Mouse (Mus musculus) cerebellum, postnatal 25 days (tissue): ENCODE results near the gene Frmd4b.

Source experiments
- DNase-seq, 2 experiments: peaks; one replicate each; pipeline ENCODE4 v3.0.0; 2021; ENCODE audit warnings: mixed read lengths in 2 of 2

The Frmd4b gene

DNA sequence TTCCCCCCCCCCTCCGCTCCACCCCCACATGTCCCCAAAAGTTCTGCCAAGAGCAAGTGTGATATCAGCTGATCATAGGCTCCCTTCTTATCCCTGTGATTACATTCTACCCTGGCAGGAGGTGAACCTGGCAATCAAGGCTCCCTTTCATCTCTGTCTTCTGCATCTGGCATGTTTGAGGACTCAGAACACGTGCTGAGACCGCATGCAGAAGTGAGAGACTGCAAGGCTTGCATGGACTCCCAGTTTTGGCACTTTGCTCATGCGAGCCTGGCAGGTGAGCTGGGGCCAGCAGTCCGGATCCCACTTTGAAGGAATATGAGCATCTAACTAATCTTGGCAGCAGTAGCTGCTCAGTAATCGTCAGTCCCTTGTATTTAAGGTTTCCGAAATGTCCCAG lies 39.1 kb downstream of the Frmd4b start:
- DNase-seq = peak; percentile 19 to 25

DNA sequence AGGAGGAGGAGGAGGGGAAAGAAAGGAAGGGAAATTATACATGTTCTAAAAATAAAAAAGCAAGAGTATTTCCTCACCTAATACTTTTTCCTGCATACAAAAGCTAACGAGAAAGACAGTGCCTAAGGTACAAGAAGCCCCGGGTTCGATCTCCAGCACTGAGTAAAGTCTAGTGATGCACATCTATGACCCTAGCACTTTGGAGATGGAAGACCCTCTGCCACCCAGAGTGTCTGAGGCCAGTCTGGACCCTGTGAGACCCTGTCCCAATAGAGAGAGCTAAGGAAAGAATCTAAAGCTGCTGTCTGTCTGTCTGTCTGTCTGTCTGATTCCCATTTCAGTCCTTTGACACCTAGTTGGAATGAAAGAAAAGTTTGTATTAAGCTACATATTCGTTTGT lies 40.0 kb downstream of the Frmd4b start:
- no peak for DNase-seq

DNA sequence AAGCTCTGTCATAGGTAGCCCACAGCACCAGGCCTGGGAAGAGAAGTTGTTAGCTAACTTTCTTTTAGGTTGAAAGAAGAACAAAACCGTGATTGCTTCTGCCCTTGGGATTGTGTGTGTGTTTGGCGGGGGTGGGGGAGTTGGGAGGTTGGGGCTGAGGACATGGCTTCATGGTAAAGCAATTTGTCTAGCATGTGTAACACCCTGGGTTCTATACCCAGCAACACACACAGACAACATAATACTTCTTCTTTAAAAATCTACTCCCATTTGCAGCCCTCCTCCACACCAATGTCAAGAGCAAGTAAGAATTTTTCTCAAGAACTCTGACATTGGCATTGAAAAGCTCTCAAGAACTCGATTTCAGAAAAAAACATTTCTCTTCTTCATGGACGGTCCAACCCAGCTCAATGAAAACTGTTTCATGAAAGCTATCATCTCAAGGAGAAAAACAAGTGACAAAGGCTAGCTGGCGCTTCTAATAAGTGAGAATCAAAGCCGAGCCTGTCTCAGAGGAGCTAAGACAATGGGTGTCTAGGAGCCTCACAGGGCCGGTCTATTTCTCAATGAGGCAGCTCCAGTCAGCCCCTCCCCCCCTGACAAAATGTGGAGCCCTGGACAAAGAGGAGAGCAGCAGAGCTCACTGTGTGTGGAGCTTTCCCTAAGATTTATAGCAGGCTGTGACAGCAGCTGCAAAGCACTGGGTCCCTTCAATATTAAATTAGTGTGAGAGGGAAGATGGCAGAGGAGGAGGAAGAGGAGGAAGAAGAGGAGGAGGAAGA lies 40.6 kb downstream of the Frmd4b start:
- DNase-seq = peak in 1 of 2 experiments; percentile 21

DNA sequence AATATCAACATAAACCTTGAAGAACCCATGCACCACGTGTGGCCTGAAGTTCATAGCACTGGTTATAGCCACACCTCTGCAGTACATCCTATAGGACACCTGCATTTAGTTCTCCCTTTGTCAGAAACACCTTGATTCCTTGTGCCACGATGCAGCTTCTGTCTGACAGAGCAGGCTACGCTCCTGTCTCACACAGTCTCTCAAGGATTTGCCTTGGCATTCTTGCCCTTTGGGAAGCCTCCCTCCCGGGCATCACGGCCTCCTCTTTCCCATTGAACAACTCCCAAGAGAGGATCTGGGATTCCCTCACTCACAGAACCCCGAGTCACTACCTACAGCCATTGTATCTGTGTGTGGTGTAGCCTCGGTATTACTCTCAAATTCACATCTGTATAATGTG lies 41.2 kb downstream of the Frmd4b start:
- DNase-seq = no peak

DNA sequence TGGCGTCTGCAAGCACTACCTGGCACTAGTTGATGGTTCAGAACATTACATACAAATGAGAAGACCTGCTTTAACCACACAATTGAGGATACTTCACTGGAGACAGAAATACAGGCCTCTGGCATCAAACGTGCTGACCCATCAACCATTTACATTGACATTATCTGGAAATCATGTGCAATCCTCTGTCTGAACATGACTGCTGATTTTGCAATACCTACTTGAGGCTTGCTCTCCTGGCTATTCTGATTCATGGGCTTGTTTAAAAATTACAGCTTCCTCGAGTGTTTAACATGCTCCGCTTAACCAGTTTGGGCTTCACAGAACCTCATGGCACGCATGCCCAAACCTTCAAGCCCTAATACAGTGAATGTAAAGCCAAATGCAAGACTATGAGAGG lies 42.4 kb downstream of the Frmd4b start:
- DNase-seq = no peak

DNA sequence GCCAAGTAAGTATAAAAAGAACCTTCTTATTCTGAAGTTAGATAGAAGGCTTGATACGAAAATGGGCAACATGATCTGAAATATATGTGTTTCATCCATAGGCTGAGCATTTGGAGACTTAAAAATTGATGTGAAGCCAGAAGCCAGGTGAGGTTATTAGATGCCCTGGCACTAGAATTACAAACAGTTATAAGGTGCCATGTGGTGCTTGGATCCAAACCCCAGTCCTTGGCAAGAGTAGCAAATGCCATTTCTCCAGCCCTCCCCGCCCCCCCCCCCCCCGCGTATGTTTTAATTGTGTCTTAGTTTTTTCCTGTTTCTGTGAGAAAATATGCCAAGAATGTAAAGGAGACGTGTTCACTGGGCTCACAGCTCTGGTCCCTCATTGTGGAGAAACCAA lies 45.1 kb downstream of the Frmd4b start:
- no peak for DNase-seq

DNA sequence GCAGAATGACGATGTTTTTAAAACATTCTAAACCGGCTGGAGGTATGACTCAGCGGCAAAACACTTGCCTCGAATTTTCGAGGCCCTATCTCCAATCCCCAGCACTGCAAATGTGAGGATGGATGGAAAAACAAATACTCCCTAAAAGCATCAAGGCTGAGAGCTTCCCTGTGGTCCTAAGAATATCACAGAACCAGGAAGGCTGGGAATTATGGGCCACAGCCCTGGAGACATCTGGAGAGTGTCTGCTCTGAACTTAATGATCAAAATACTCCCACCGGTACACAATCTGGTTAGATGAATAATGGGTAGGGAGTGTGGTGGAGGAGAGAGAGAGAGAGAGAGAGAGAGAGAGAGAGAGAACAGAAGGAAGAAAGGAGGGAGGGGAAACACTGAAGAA lies 48.8 kb downstream of the Frmd4b start:
- no peak for DNase-seq

DNA sequence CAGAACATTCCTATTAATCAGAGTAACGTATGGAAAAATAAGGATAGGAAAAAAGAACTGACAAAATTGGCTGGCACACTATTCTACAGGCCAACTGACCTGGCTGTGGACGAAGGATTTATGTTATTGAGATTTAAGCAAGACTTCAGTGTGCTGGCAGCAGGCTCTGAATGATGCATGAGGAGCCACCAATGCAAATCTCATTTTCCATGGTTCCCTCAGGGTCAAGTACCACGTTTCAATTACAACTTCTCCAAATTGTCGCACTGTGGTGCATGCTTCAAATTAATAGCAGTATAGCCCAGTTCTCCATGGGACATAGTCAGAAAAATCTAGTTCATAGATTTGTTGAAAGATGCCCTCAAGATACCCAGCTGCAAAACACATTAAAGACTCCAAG lies 50.6 kb downstream of the Frmd4b start:
- DNase-seq = no peak

DNA sequence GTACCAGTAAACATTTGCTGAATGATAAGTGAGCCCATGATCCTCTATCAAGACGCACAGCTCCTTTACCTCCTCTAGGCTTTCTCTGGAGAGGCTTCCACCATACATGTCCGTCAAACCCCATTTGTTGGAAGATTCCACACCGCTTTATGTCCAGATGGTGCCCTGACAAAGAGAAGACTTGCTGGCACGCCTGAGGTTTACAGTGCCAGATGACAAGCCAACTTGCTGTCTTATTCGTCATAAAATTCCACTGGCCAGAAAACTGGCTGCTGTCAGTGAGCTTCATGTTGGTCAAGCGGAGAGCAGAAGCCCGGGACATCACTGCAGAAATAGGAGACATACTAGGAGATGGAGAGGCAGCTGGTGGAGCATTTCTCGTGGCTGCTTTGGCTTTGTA lies 60.2 kb downstream of the Frmd4b start:
- DNase-seq = peak; percentile 57 to 60

DNA sequence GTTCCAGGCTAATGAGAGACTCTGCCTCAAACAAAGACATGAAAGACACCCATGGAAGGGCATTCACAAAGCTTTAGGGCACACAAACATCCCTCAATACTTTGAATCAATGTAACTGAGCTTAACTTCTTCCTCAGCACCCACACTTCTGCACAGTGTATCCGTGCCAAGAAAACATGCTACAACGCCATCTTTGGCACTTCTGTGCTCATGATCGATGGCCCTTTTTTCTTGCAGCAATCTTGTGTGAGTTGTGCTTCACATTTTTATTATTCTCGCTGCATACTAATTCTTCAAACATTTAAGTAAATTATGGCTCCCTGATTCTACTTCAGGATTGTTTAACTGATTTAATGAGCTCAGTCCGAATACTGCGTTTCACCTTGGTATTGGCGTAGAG lies 61.7 kb downstream of the Frmd4b start:
- no peak for DNase-seq

DNA sequence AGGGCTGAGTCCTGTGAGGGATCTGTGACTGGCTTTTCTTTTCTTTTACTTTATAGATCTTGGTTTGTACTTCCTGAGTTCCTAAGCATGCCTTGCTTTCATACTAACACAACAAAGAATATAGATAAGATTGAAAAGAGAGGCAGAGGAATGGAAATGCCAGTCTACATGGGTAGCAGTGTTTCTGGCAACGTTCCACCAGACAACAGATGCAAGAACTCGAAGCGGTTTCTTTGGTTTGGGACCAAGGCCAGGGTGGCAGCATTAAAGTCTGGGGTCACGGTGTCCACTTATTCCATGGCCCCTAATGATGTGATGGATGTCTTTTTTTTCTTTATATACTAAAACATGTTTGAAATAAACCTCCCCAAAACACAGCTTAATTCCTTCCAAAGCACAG lies 63.9 kb downstream of the Frmd4b start:
- DNase-seq = no peak

DNA sequence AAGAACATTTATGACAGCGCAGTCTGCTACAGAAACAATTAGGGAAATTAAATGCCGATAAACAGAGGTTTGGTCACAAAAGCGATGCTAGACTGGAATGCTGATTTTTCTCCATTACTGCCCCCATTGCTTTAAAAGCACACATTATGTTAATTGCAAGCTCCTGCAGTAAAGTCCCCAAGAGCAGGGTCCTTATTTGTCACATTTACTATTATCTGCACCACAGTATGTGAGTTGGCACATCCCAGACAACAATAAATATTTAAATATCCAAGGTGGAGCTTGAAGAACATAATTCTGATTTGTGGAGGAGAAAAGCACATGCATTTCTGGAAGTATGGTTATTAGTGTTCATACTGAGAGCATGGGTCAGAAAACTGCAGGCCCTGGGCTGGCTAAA lies 64.8 kb downstream of the Frmd4b start:
- no peak for DNase-seq

DNA sequence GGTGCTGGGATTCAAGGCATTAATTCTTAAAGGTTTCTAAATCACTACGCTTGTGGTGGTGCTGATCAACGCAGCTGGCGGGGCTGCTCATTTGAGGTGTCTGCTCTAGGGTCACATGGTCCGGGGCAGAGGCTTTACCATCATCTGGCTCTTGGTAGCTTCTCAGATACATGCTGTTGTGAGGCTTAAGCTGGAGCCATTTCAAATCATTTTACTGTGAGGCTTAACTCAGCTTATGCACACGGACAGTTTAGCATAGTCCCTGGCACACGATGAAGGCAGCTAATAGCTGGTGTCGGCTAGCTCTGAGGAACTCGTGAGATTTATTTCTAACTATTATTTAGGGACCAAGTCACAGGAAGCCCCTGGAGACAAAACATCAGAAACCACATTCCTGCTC lies 65.5 kb downstream of the Frmd4b start:
- DNase-seq = no peak

DNA sequence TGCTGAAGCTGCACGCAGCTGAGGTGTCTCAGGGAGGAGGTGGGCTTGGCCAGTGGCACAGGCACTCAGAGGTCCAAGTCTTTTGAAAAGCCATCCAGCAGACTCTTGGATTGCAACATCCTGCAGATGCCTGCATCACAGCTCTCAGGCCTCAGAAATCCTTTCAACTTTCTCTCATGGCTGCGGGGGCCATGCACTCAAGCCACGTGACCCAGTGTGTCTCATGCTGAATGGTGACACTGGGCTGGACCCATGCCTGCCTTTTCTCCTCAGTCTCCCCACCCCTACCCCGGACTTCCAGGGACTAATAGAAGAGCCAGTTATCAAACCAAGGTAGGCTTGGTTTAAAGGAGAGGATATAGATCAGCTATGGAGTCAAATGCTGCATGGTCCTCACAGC lies 66.2 kb downstream of the Frmd4b start:
- DNase-seq = no peak

DNA sequence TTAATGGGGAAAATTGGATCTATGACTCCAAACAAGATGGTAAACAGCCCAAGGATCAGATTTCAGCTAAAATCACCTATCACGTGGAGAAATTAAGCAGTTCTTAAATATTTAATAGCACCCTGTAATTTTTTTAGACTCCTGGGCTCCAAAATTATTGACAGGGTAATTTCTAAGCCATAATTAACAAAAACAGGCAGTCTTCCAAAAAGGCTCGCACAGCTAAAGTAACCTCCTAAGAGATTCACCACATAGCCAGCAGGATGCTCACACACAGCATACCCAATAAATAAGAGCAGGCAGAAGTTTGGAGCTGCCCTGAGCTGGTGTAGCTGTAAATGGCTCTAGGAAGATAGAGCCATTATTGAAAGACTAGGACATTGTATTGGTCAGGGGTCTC lies 76.9 kb downstream of the Frmd4b start:
- no peak for DNase-seq

DNA sequence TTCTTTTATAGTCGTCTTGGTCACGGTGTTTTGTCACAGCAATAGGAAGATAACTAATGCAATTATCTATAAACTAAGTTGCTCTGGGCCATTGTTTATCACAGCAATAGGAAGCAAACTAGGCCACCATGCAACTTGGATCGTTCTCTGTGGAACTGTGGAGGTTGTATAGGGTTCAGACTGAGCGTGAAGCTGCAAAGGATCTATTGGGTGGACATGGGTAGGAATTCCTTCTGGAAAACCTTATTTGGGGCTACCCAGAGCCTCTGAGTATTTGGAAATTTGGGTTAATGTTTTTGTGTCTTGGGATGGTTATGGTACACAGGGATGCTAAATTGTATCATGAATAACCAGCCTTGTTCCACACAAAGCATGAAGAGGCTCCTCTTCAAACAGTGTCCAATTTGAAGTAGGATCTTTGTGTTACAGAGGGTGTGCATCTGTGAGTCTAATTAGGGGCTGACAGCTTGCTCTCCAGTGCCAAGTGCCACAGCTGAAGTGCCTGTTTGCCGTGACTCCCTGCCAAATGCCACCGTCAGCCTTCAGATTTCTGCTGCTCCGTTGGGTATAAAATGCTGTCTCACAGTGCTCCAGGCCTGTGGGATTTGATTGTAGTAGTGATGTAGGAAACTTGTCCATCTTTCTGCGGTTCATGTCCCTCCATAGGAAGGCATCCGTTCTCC lies 81.4 kb downstream of the Frmd4b start:
- DNase-seq = peak; percentile 62 to 73

DNA sequence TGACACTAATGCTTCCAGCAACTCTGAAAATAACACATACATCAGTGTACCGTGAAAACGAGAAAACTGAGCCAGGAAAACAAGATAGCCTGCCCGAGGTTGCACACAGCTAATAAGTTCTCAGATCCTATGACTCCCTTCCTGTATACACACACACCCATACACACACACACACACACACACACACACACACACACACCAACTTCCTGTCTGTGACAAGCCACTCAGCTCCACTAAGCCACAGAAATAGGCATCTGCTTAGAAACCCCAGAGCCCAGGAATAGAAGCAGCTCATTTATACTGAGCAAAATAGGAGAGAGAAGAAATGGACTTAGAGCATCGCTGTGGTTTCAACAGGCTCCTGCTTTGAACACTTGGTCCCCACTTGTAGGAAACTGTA lies 86.3 kb downstream of the Frmd4b start:
- DNase-seq = no peak

DNA sequence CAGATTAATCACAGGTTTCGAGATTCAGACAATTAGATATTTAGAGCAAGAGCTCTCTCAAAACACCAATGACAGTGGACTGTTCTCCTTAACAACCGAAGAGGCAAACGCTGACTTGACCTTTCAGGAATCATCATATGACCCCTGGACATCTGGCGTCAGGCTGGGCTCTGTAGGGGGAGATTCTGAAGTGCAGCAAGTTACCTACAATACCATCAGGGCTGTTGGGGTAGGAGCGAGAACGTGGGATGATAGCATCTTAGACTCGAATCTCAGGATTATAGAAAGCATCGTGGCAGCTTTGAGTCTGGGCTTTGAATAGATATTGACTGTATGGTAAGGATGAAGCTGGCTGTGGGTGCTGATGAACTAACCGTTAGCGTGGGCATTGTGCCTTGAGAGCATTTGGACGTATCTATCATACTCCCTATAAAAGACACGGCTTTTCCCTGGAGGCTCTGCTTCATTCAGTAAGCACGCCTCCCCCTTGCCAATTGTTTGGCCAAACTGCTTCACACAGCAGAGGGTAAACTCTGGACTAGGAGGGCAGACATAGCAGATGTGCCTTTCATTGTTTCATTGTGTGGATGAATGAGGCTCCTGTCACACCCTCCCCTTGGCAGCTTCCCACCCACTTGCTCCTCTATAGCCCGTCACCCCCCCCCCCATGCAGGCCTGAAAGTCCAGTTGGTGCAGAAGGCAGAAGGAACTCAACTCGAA lies 88.2 kb downstream of the Frmd4b start:
- DNase-seq = no peak

DNA sequence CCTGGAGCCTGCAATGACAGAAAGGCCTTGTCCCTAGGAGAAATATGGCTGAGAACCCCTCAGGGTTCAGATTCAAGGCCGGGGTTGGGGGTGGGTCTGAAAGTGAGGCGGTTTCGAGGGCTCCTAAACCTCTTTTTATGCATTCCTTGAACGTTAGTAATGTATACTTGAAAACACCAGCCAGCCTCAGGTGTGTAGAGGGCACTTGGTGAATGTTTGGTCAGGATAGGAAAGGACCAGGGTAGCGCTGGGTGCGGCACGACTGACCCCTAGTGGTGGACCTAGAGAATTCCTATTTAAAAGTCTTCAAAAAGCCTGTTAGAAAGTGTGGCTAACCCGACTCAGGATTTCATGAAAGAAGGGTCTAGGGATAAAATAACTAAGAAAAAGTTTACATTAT lies 91.2 kb downstream of the Frmd4b start:
- peak; percentile 66 to 75 for DNase-seq

DNA sequence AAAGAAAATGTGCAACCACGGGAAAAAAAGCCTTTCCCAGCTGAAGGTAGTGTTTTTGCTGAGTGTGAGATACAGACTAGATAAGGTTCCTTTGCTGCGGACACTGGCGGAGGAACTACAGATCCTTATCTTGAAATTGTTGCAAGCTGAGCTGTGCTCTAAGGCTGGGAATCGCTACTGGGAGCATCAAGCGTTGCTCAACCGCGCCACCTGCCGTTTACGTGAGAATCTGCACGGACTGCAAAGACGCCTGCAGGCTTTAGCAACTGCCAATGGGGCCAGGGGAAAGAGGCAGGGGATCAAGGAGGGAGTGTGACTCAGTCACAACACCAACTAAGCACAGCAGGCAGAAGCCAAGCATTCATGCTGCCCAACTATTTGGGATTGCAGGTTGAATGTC lies 94.2 kb downstream of the Frmd4b start:
- DNase-seq = peak; percentile 84 to 90

DNA sequence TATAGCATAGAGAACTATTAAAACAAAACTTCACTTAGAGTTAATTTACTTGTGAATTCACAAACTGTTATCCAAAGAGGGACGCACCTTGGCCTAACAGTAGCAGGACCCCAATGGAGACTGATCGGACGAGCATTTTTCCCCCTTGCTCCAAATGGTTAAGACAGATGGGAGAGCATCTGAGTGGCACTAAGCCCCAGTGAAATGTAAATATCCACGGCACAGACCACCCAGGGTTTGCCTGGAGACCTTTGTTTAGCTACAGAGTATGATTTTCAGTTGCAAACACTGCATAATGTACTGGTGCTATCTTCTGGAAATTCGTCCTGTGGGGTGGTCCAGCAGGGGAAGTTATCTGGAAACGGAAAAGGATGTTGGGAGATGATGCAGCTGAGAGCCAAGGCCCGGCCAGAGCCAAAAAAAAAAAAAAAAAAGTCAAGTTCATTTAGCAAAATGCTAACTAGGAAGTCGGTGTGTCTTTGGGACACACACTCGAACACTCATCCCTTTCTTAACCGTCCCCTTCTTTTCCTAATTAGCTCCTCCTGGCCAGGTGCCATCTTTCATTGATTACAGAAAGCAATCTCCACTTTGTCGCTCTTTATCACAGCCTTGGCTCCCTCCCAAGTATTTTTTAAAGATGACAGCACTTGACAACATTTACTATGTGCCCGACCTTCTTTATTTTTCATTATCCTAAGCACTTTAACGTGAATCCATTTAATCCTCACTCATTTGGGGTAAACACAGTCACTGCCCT lies 95.9 kb downstream of the Frmd4b start:
- DNase-seq = no peak

DNA sequence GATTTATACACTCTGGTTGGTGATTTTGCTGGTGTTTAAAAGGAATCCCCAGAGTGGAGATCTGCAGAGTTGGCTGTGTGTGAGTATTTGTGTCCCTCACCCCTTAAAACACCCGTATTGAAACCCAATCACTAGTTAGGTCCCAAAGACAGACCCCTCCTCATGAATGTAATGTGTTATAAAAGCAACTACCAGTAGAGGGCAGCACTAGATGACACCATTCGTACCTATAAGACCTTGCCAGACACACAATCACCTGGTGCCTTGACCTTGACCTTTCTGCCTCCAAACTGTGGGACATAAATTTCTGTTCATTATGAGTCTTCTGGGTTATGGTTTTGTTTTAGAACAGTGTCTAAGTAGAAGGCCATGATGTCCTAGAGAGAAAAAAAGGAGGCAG lies 96.8 kb downstream of the Frmd4b start:
- DNase-seq = no peak

DNA sequence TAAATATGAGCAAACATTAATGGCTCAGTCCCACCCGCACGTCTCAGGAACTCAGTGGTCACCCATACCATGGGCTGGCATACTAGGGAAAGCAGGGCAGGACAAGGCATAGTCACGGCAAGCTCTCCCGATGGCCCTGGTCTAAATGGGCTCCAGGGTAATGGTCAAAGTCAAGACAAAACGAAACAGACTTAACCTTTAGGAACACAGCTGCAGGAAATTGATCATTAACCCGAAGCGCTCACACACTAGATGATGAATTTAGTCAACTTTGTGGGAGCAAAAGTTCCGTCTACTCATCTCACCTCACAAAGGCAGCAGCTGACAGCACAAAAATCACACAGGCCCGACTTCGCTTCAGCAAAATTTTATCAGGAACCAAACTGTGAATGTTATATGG lies 97.8 kb downstream of the Frmd4b start:
- DNase-seq = no peak
